Mouse (Mus musculus) E14TG2a.4 (cell line): ENCODE data around the gene Psmd10.

ENCODE experiments used
- H3K27me3 ChIP-seq: 2 replicates; pipeline ENCODE4 v1.6.1; 2014; ENCODE audit warnings: low read length, control low read depth; ENCODE audit not compliant: insufficient read depth
- H3K36me3 ChIP-seq: 2 replicates; pipeline ENCODE4 v1.6.1; 2014; ENCODE audit warnings: low read length, control low read depth; ENCODE audit not compliant: insufficient read depth
- H3K4me1 ChIP-seq: replicated peaks from 2 replicates; pipeline ENCODE4 v1.6.1; 2014; ENCODE audit warnings: low read depth, low read length, control low read depth
- H3K4me3 ChIP-seq: replicated peaks from 2 replicates; pipeline ENCODE4 v1.5.1; 2014; ENCODE audit warnings: mild to moderate bottlenecking, low read length
- H3K9me3 ChIP-seq: 2 replicates; pipeline ENCODE4 v1.6.1; 2014; ENCODE audit warnings: low read length, control low read depth
- CTCF ChIP-seq: conservative IDR thresholded peaks from 2 replicates; pipeline ENCODE4 v1.5.1; 2014; ENCODE audit warnings: low read length
- NANOG ChIP-seq: IDR thresholded peaks from 2 replicates; pipeline ENCODE4 v1.6.1; 2014; ENCODE audit warnings: borderline replicate concordance, low read length, mixed read lengths
- POU5F1 ChIP-seq: IDR thresholded peaks from 2 replicates; pipeline ENCODE4 v1.6.1; 2014; ENCODE audit warnings: low read length, borderline replicate concordance

The Psmd10 gene

GRCm38 (mm10) chrX:140979546-140979945 is 23.0 kb upstream of the Psmd10 start:
- no peaks in the 10 kb centered on the region for H3K4me1 ChIP-seq
- TF ChIP-seq NANOG = no peak
- no peak for TF ChIP-seq POU5F1
- TF ChIP-seq CTCF = no peak
- H3K36me3 ChIP-seq = no peaks in the 10 kb centered on the region
- H3K9me3 ChIP-seq = no peaks in the 10 kb centered on the region
- no peak overlapping the region for H3K4me3 ChIP-seq
- H3K27me3 ChIP-seq = no peaks in the 10 kb centered on the region

- H3K4me1 ChIP-seq = no peaks in the 10 kb centered on the region
- no peak overlapping the region for H3K4me3 ChIP-seq
These were observed 22.4 kb upstream of the Psmd10 start for GRCm38 (mm10) chrX:140978943-140979342.

GRCm38 (mm10) chrX:140956959-140957358 is 431 bp upstream of the Psmd10 start:
- Histone ChIP-seq H3K4me1 (peaks cover 3% of the 10 kb centered on the region; the same call in 1 of the 2 replicates), H3K36me3 (peaks cover 9% of the 10 kb centered on the region; the same call in 1 of the 2 replicates), H3K4me3 (peak overlapping the region; percentile 80), H3K27me3 (no peaks in the 10 kb centered on the region), H3K9me3 (no peaks in the 10 kb centered on the region)
- TF ChIP-seq POU5F1 = no peak
- no peak for TF ChIP-seq CTCF
- TF ChIP-seq NANOG = no peak

More at GRCm38 (mm10) chrX:140978943-140979342, 22.4 kb upstream of the Psmd10 start:
- TF ChIP-seq POU5F1 (no peak), CTCF (no peak), NANOG (no peak)
- H3K9me3 ChIP-seq = no peaks in the 10 kb centered on the region
- H3K27me3 ChIP-seq = no peaks in the 10 kb centered on the region
- H3K36me3 ChIP-seq = no peaks in the 10 kb centered on the region

- peaks cover 3% of the 10 kb centered on the region; the same call in 1 of the 2 replicates for H3K4me1 ChIP-seq
These were observed 2.9 kb downstream of the Psmd10 start for GRCm38 (mm10) chrX:140953618-140954017.

GRCm38 (mm10) chrX:140936271-140936670 is 20.3 kb downstream of the Psmd10 start:
- TF ChIP-seq POU5F1 = no peak
- no peak for TF ChIP-seq CTCF
- peak; percentile 22; the same call in 1 of the 2 replicates for TF ChIP-seq NANOG
- no peaks in the 10 kb centered on the region for H3K9me3 ChIP-seq
- peaks cover 6% of the 10 kb centered on the region; the same call in 1 of the 2 replicates for H3K4me1 ChIP-seq
- H3K27me3 ChIP-seq = no peaks in the 10 kb centered on the region
- H3K4me3 ChIP-seq = no peak overlapping the region
- H3K36me3 ChIP-seq = no peaks in the 10 kb centered on the region

More at GRCm38 (mm10) chrX:140953618-140954017, 2.9 kb downstream of the Psmd10 start:
- H3K36me3 ChIP-seq = peaks cover 20% of the 10 kb centered on the region
- no peak overlapping the region for H3K4me3 ChIP-seq
- no peaks in the 10 kb centered on the region for H3K27me3 ChIP-seq
- H3K9me3 ChIP-seq = no peaks in the 10 kb centered on the region
- TF ChIP-seq NANOG = no peak
- no peak for TF ChIP-seq CTCF
- TF ChIP-seq POU5F1 = no peak

GRCm38 (mm10) chrX:140933263-140933662 is 23.3 kb downstream of the Psmd10 start:
- no peaks in the 10 kb centered on the region for H3K27me3 ChIP-seq
- no peak overlapping the region for H3K4me3 ChIP-seq
- no peak for TF ChIP-seq CTCF
- no peak for TF ChIP-seq NANOG
- TF ChIP-seq POU5F1 = no peak
- H3K4me1 ChIP-seq = peaks cover 6% of the 10 kb centered on the region; the same call in 1 of the 2 replicates
- no peaks in the 10 kb centered on the region for H3K9me3 ChIP-seq
- no peaks in the 10 kb centered on the region for H3K36me3 ChIP-seq

- Histone ChIP-seq H3K27me3 (no peaks in the 10 kb centered on the region), H3K4me3 (no peak overlapping the region), H3K36me3 (no peaks in the 10 kb centered on the region), H3K4me1 (peaks cover 6% of the 10 kb centered on the region; the same call in 1 of the 2 replicates), H3K9me3 (no peaks in the 10 kb centered on the region)
- TF ChIP-seq CTCF = 0 out of 2 replicates have a peak, but pooled peaks have one; percentile 10
- TF ChIP-seq POU5F1 = no peak
- no peak for TF ChIP-seq NANOG
These were observed 24.5 kb downstream of the Psmd10 start for GRCm38 (mm10) chrX:140932066-140932465.

- Histone ChIP-seq H3K36me3 (no peaks in the 10 kb centered on the region), H3K9me3 (no peaks in the 10 kb centered on the region), H3K27me3 (no peaks in the 10 kb centered on the region), H3K4me1 (no peaks in the 10 kb centered on the region), H3K4me3 (no peak overlapping the region)
- no peak for TF ChIP-seq NANOG
- TF ChIP-seq CTCF = no peak
- no peak for TF ChIP-seq POU5F1
These were observed 35.2 kb downstream of the Psmd10 start for GRCm38 (mm10) chrX:140921321-140921720.

GRCm38 (mm10) chrX:140907360-140907759 is 49.2 kb downstream of the Psmd10 start, which contains the start of gene Vsig1:
TSS of gene Vsig1 (plus strand) at chrX:140907608.
- H3K9me3 ChIP-seq = no peaks in the 10 kb centered on the region
- TF ChIP-seq NANOG (no peak), CTCF (no peak), POU5F1 (no peak)
- no peaks in the 10 kb centered on the region for H3K27me3 ChIP-seq
- no peak within 1 kb of the TSS for H3K4me3 ChIP-seq
- H3K4me1 ChIP-seq = no peaks in the 10 kb centered on the region
- H3K36me3 ChIP-seq = no peaks in the 10 kb centered on the region
